Mouse (Mus musculus) stomach, embryonic 14.5 days (tissue): ENCODE results near the gene Ak1. TPM values are rescaled to one million over a fixed set of nuclear protein-coding genes. Genes with fewer than 3 reads are reported as not detected.
A peak's percentile ranks its signal among the peaks of the same experiment; 100 is the strongest.

ENCODE experiments used
- ATAC-seq: fragments of 200-750 bp; cut with Nextera tagmentation; 2 replicates; pipeline ENCODE4 v1.8.0; 2017; ENCODE audit warnings: low read depth, moderate TSS enrichment; ENCODE audit not compliant: insufficient number of reproducible peaks, insufficient read depth, low FRiP score
- H3K27ac ChIP-seq: fragments of 300-500 bp; sonication (generic); 2 replicates; pipeline ENCODE4 v1.5.1; 2014; ENCODE audit warnings: mild to moderate bottlenecking, low read length, moderate library complexity, mixed read lengths
- H3K27me3 ChIP-seq: fragments of 300-500 bp; sonication (generic); 2 replicates; pipeline ENCODE4 v1.6.1; 2014; ENCODE audit warnings: low read length, control low read depth, mixed read lengths; ENCODE audit not compliant: control insufficient read depth, insufficient read depth
- H3K36me3 ChIP-seq: fragments of 300-500 bp; sonication (generic); 2 replicates; pipeline ENCODE4 v1.6.1; 2014; ENCODE audit warnings: mild to moderate bottlenecking, control low read depth, low read length, moderate library complexity, mixed read lengths; ENCODE audit not compliant: control insufficient read depth, insufficient read depth
- H3K4me1 ChIP-seq: fragments of 300-500 bp; sonication (generic); 2 replicates; pipeline ENCODE4 v1.6.1; 2014; ENCODE audit warnings: low read length, control low read depth, mixed read lengths; ENCODE audit not compliant: control insufficient read depth, insufficient read depth
- H3K4me2 ChIP-seq: fragments of 300-500 bp; sonication (generic); replicated peaks from 2 replicates; pipeline ENCODE4 v1.6.1; 2014; ENCODE audit warnings: low read depth, low read length, control low read depth
- H3K4me3 ChIP-seq: fragments of 300-500 bp; sonication (generic); 2 replicates; pipeline ENCODE4 v1.5.1; 2014; ENCODE audit warnings: low read depth, low read length, control low read depth
- H3K9ac ChIP-seq: fragments of 300-500 bp; sonication (generic); replicated peaks from 2 replicates; pipeline ENCODE4 v1.6.1; 2014; ENCODE audit warnings: low read depth, mild to moderate bottlenecking, control low read depth, low read length, moderate library complexity, mixed read lengths
- H3K9me3 ChIP-seq: fragments of 300-500 bp; sonication (generic); 2 replicates; pipeline ENCODE4 v1.6.1; 2016; ENCODE audit warnings: low read depth, low read length, control low read depth; ENCODE audit not compliant: control insufficient read depth
- WGBS: fragments of 180-500 bp; shearing (Covaris S2); extraction: QIAGEN DNeasy Blood & Tissue Kit; methylation state at CpG from one replicate; pipeline ENCODE4 v1.1.7; 2014; 5-methylcytosine and 5-hydroxymethylcytosine counted together
- polyA plus RNA-seq: library from polyadenylated mRNA; unstranded; fragments of >200 nt; fragmentation: Nextera tagmentation; extraction: Ambion mirVana; gene quantifications from 2 replicates; pipeline ENCODE4 v1.2.1, GENCODE M21; 2014

Gene Ak1
- polyA plus RNA-seq, 1 experiment from 2014 or later, result 17.1 TPM

GRCm38 (mm10) chr2:32627266-32628043 is 5.9 kb downstream of the Ak1 start:
- ATAC-seq, result no peak
- H3K36me3 ChIP-seq, result no peaks in the 10 kb centered on the region
- H3K9ac ChIP-seq, result no peak overlapping the region
- no peak overlapping the region for H3K4me2 ChIP-seq
- H3K27ac ChIP-seq, result no peak overlapping the region
- peaks cover 34% of the 10 kb centered on the region for H3K4me1 ChIP-seq
- H3K27me3 ChIP-seq, result no peaks in the 10 kb centered on the region
- H3K4me3 ChIP-seq, result no peak overlapping the region
- 66% methylated on average over 20 of the region's 20 CpGs for WGBS
- no peaks in the 10 kb centered on the region for H3K9me3 ChIP-seq

GRCm38 (mm10) chr2:32628044-32628550 is 6.5 kb downstream of the Ak1 start:
- Histone ChIP-seq H3K4me3 (no peak overlapping the region), H3K9ac (no peak overlapping the region), H3K9me3 (no peaks in the 10 kb centered on the region), H3K27ac (no peak overlapping the region), H3K4me1 (peaks cover 34% of the 10 kb centered on the region), H3K4me2 (no peak overlapping the region), H3K27me3 (no peaks in the 10 kb centered on the region), H3K36me3 (no peaks in the 10 kb centered on the region)
- ATAC-seq, result no peak
- 64% methylated on average over 4 of the region's 4 CpGs for WGBS

- 49% methylated on average over 5 of the region's 5 CpGs for WGBS
- Histone ChIP-seq H3K4me3 (no peak overlapping the region), H3K9me3 (no peaks in the 10 kb centered on the region), H3K4me2 (no peak overlapping the region), H3K36me3 (no peaks in the 10 kb centered on the region), H3K9ac (no peak overlapping the region), H3K4me1 (peaks cover 34% of the 10 kb centered on the region), H3K27me3 (no peaks in the 10 kb centered on the region), H3K27ac (no peak overlapping the region)
- ATAC-seq, result no peak
Observed at GRCm38 (mm10) chr2:32628729-32629128, 7.2 kb downstream of the Ak1 start.

DNA sequence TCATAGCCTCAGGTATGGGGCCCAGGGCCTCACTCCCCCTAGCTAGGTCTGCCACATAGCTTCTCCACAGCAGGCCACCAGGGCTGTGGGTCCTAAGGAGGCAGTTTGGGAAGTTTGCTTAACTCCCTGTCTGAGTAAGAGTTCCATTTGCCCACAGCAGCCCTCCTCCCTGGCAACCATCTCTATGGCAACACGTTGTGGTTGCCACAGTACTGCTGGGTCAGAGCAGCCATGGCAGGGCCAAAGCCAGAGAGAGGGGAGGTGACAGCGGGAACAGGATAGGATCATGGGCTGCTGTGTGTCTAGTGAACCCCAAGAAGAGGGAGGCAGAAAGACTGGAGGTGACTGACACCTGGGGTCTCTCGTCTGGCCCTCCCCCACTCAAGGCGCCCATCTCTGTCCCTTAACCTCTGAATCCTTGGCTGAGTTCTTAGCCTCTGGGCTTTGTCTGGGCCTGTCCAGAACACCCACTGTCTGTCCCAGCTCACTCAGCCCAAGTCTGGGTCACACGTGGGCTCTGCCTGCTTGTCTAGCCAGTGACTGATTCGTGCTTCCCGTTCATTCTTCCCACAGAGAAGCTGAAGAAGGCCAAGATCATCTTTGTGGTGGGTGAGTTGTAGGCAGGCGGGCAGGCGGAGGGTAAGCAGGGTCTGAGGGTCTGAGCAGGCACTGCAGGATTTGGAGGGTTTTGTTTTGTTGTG is 7.9 kb downstream of the Ak1 start:
- Histone ChIP-seq H3K27me3 (no peaks in the 10 kb centered on the region), H3K4me2 (no peak overlapping the region), H3K9me3 (no peaks in the 10 kb centered on the region), H3K9ac (no peak overlapping the region), H3K4me3 (no peak overlapping the region), H3K4me1 (peaks cover 34% of the 10 kb centered on the region), H3K36me3 (no peaks in the 10 kb centered on the region), H3K27ac (no peak overlapping the region)
- ATAC-seq, result peak; percentile 30; the same call in 1 of the 2 replicates
- WGBS, result 48% methylated on average over 9 of the region's 9 CpGs

- Histone ChIP-seq H3K9ac (no peak overlapping the region), H3K4me2 (no peak overlapping the region), H3K4me1 (peaks cover 29% of the 10 kb centered on the region), H3K4me3 (no peak overlapping the region), H3K36me3 (no peaks in the 10 kb centered on the region), H3K27me3 (no peaks in the 10 kb centered on the region), H3K27ac (no peak overlapping the region), H3K9me3 (no peaks in the 10 kb centered on the region)
- no peak for ATAC-seq
- 87% methylated on average over 9 of the region's 9 CpGs for WGBS
Observed at GRCm38 (mm10) chr2:32630036-32630435, 8.5 kb downstream of the Ak1 start.

- Histone ChIP-seq H3K36me3 (no peaks in the 10 kb centered on the region), H3K27me3 (no peaks in the 10 kb centered on the region), H3K4me1 (peaks cover 19% of the 10 kb centered on the region), H3K9ac (no peak overlapping the region), H3K4me3 (no peak overlapping the region), H3K27ac (no peak overlapping the region), H3K4me2 (no peak overlapping the region), H3K9me3 (no peaks in the 10 kb centered on the region)
- no peak for ATAC-seq
- WGBS, result 89% methylated on average over 10 of the region's 10 CpGs
Observed at GRCm38 (mm10) chr2:32631046-32631445, 9.5 kb downstream of the Ak1 start.

GRCm38 (mm10) chr2:32631737-32632394 is 10.3 kb downstream of the Ak1 start:
- ATAC-seq, result no peak

DNA sequence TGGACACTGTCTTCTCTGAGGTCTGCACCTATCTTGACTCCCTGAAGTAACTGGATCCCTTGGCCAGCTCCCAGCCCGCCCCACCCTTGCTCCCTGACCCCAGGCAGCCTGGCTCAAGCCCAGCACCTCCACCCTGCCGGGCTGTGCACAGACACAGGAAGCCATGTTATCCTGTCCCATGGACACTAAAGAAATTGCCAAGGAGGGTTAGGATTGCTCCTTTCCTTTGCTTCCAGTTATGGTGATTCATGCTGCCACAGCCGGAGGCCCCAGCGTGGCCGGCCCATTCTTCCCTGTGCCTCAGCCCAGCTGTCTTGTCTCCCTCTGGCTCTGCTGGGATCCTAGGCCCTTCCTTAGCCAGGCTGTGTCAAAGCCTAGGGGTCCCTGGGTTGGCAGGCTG is 12.1 kb downstream of the Ak1 start:
- Histone ChIP-seq H3K36me3 (no peaks in the 10 kb centered on the region), H3K4me1 (peaks cover 14% of the 10 kb centered on the region), H3K9me3 (no peaks in the 10 kb centered on the region), H3K9ac (no peak overlapping the region), H3K27me3 (no peaks in the 10 kb centered on the region), H3K27ac (no peak overlapping the region), H3K4me2 (no peak overlapping the region), H3K4me3 (no peak overlapping the region)
- 53% methylated on average over 5 of the region's 5 CpGs for WGBS
- ATAC-seq, result no peak

More at GRCm38 (mm10) chr2:32631737-32632394, 10.3 kb downstream of the Ak1 start:
- H3K27ac ChIP-seq, result no peak overlapping the region
- WGBS, result 55% methylated on average over 7 of the region's 7 CpGs
- no peak overlapping the region for H3K4me2 ChIP-seq
- no peaks in the 10 kb centered on the region for H3K27me3 ChIP-seq
- no peaks in the 10 kb centered on the region for H3K9me3 ChIP-seq
- no peaks in the 10 kb centered on the region for H3K36me3 ChIP-seq
- no peak overlapping the region for H3K4me3 ChIP-seq
- H3K4me1 ChIP-seq, result peaks cover 13% of the 10 kb centered on the region
- H3K9ac ChIP-seq, result no peak overlapping the region
